Mouse (Mus musculus): ENCODE measurements around the gene Mpped2. TPM values are rescaled to one million over a fixed set of nuclear protein-coding genes. Genes with fewer than 3 reads are reported as not detected.

Gene Mpped2
- polyA plus RNA-seq, 1 experiment from 2014 or later: 5.8 TPM

DNA sequence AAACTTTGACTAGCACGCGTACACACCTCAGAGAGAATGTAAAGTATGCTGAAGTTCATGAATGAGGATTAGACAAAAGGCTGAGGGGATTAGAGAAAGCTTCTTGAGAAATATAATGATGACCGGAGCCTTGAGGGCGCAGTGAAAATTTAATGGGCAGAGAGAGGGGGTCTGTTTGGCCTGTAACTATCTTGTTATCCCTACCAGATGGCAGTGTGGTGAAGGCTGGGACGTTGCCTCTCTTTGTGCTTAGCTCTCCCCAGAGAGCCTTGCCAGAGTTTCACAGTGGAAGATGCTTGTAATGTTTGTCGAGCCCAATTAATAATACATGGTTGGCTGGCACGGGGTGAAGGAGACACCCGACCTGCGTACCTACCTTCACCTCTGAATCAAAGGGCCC is 156.3 kb downstream of the Mpped2 start:
- H3K27ac ChIP-seq (replicated peaks): no peak overlapping the region
- ATAC-seq (ENCODE audit: low FRiP score, low TSS enrichment) (no peak), DNase-seq (ENCODE audit: low spot score) (no peak)
- no peaks in the 10 kb centered on the region for H3K27me3 ChIP-seq (ENCODE audit: control insufficient read depth, insufficient read depth, low read length)
- H3K9ac ChIP-seq (ENCODE audit: low read length): no peak overlapping the region
- H3K4me1 ChIP-seq (replicated peaks; ENCODE audit: control insufficient read depth, insufficient read depth): 0 out of 2 replicates have a peak, but pooled peaks cover 2% of the 10 kb centered on the region
- no peak overlapping the region for H3K4me2 ChIP-seq (replicated peaks; ENCODE audit: low read depth)
- WGBS: 72% methylated on average over 9 of the region's 9 CpGs
- H3K4me3 ChIP-seq (ENCODE audit: low read depth, low read length): no peak overlapping the region
- H3K36me3 ChIP-seq (ENCODE audit: control insufficient read depth, insufficient read depth, low read length): no peaks in the 10 kb centered on the region
- no peaks in the 10 kb centered on the region for H3K9me3 ChIP-seq (ENCODE audit: control insufficient read depth, low read length)
- TF ChIP-seq CTCF (IDR thresholded peaks at IDR 0.05; ENCODE audit: low read depth) (no peak), EP300 (optimal IDR thresholded peaks at IDR 0.05) (no peak)

DNA sequence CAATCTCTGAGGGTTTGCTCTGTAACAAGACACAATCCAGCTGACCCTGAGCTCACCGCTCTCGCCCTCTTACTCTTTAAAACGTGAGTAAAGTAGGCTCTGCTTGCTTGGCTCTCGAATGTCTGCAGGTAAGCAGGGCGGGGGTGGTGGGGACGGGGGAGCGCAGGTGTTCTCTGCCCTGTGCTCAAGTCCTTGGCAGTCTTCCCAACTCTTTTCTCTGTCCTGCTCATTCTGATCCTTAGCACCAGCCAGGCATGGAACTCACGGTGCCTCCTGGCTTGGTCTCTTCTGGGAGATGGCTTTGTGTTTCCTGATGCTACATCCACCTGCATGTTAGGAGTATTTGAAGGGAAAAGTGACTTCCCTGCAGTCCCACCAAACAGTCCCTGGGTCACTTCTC is 158.4 kb downstream of the Mpped2 start:
- DNase-seq (ENCODE audit: low spot score) (no peak), ATAC-seq (ENCODE audit: low FRiP score, low TSS enrichment) (no peak)
- TF ChIP-seq EP300 (optimal IDR thresholded peaks at IDR 0.05): no peak
- TF ChIP-seq CTCF (IDR thresholded peaks at IDR 0.05; ENCODE audit: low read depth): no peak
- WGBS: 56% methylated on average over 8 of the region's 8 CpGs
- Histone ChIP-seq H3K9ac (ENCODE audit: low read length) (no peak overlapping the region), H3K4me3 (ENCODE audit: low read depth, low read length) (no peak overlapping the region), H3K9me3 (ENCODE audit: control insufficient read depth, low read length) (no peaks in the 10 kb centered on the region), H3K4me2 (replicated peaks; ENCODE audit: low read depth) (no peak overlapping the region), H3K36me3 (ENCODE audit: control insufficient read depth, insufficient read depth, low read length) (no peaks in the 10 kb centered on the region), H3K27ac (replicated peaks) (no peak overlapping the region), H3K27me3 (ENCODE audit: control insufficient read depth, insufficient read depth, low read length) (no peaks in the 10 kb centered on the region), H3K4me1 (replicated peaks; ENCODE audit: control insufficient read depth, insufficient read depth) (peaks cover 3% of the 10 kb centered on the region; the same call in 1 of the 2 replicates)

DNA sequence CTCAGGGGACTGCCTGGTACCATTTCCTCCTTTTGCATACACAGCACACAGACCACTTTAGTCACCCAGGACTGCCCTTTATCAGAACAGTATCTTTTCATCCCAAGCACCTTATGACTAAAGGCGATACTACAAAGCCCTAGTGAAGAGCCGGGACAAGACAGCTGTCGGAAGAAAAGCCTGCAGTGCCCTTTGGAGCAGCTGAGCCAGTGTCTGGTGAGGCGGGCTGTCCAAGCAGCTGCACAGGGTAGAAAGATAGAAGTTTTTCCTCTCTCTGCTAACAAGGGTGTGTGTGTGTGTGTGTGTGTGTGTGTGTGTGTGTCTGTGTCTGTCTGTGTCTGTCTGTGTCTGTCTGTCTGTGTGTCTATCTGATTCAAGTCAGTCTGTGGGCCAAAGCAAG is 161.1 kb downstream of the Mpped2 start:
- Histone ChIP-seq H3K9ac (ENCODE audit: low read length) (no peak overlapping the region), H3K36me3 (ENCODE audit: control insufficient read depth, insufficient read depth, low read length) (no peaks in the 10 kb centered on the region)
- DNase-seq (ENCODE audit: low spot score): no peak

DNA sequence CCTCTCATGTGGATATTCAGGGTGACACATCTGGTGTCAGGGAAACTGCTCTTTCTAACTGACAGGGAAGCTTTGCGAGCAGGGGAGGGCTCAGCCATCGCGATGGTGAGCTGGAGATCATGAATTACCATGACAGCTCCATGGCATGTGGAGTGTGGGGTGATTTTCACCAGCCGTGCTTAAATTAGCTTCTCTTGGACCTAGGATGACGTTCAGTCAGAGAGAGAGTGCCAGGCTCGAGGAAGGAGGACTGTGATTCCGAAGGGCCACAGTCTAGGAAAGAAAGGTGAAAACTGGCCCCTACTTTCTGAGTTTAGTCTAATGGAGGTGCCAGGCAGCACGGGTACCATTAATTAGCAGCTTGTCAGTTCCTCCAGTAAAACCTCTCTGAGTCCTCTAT is 161.7 kb downstream of the Mpped2 start:
- Histone ChIP-seq H3K4me1 (replicated peaks; ENCODE audit: control insufficient read depth, insufficient read depth) (peaks cover 5% of the 10 kb centered on the region; the same call in 1 of the 2 replicates), H3K4me2 (replicated peaks; ENCODE audit: low read depth) (no peak overlapping the region), H3K4me3 (ENCODE audit: low read depth, low read length) (no peak overlapping the region), H3K9me3 (ENCODE audit: control insufficient read depth, low read length) (no peaks in the 10 kb centered on the region), H3K36me3 (ENCODE audit: control insufficient read depth, insufficient read depth, low read length) (no peaks in the 10 kb centered on the region), H3K27me3 (ENCODE audit: control insufficient read depth, insufficient read depth, low read length) (no peaks in the 10 kb centered on the region), H3K27ac (replicated peaks) (no peak overlapping the region), H3K9ac (ENCODE audit: low read length) (no peak overlapping the region)
- DNase-seq (ENCODE audit: low spot score) (no peak), ATAC-seq (ENCODE audit: low FRiP score, low TSS enrichment) (no peak)
- 33% methylated on average over 8 of the region's 8 CpGs for whole genome bisulfite sequencing
- no peak for TF ChIP-seq EP300 (optimal IDR thresholded peaks at IDR 0.05)
- TF ChIP-seq CTCF (IDR thresholded peaks at IDR 0.05; ENCODE audit: low read depth): no peak

More for the DNA sequence above, 161.1 kb downstream of the Mpped2 start:
- Histone ChIP-seq H3K27me3 (ENCODE audit: control insufficient read depth, insufficient read depth, low read length) (no peaks in the 10 kb centered on the region), H3K9me3 (ENCODE audit: control insufficient read depth, low read length) (no peaks in the 10 kb centered on the region), H3K4me2 (replicated peaks; ENCODE audit: low read depth) (no peak overlapping the region), H3K27ac (replicated peaks) (no peak overlapping the region), H3K4me3 (ENCODE audit: low read depth, low read length) (no peak overlapping the region), H3K4me1 (replicated peaks; ENCODE audit: control insufficient read depth, insufficient read depth) (peaks cover 5% of the 10 kb centered on the region; the same call in 1 of the 2 replicates)
- WGBS: 70% methylated on average over 4 of the region's 4 CpGs
- TF ChIP-seq EP300 (optimal IDR thresholded peaks at IDR 0.05) (no peak), CTCF (IDR thresholded peaks at IDR 0.05; ENCODE audit: low read depth) (no peak)
- no peak for ATAC-seq (ENCODE audit: low FRiP score, low TSS enrichment)

DNA sequence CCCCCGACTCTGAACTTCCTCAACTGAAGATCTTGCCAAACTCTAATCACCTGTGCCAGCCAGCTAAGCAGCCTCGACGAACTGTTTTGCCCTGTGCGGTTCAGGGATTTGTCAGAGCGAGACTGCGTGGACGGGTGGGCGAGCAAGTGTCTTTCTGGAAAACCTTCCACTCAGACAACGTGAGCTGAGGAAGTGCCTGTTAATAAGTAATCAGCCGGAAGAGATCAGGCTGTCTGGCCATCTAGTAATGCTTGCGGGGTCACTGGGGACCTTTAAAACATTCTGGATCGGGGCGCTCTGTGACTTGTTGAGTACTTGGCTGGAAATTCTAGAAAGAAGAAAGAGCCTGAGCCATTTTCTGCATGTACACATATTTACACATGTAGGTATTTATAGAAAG is 162.1 kb downstream of the Mpped2 start:
- H3K4me1 ChIP-seq (replicated peaks; ENCODE audit: control insufficient read depth, insufficient read depth): peaks cover 5% of the 10 kb centered on the region; the same call in 1 of the 2 replicates
- H3K9me3 ChIP-seq (ENCODE audit: control insufficient read depth, low read length): no peaks in the 10 kb centered on the region
- H3K36me3 ChIP-seq (ENCODE audit: control insufficient read depth, insufficient read depth, low read length): no peaks in the 10 kb centered on the region
- H3K27me3 ChIP-seq (ENCODE audit: control insufficient read depth, insufficient read depth, low read length): no peaks in the 10 kb centered on the region
- H3K27ac ChIP-seq (replicated peaks): no peak overlapping the region
- WGBS: 35% methylated on average over 13 of the region's 13 CpGs
- ATAC-seq (ENCODE audit: low FRiP score, low TSS enrichment): no peak
- H3K9ac ChIP-seq (ENCODE audit: low read length): no peak overlapping the region
- H3K4me2 ChIP-seq (replicated peaks; ENCODE audit: low read depth): no peak overlapping the region
- no peak for DNase-seq (ENCODE audit: low spot score)
- no peak overlapping the region for H3K4me3 ChIP-seq (ENCODE audit: low read depth, low read length)
- no peak for TF ChIP-seq EP300 (optimal IDR thresholded peaks at IDR 0.05)
- no peak for TF ChIP-seq CTCF (IDR thresholded peaks at IDR 0.05; ENCODE audit: low read depth)

DNA sequence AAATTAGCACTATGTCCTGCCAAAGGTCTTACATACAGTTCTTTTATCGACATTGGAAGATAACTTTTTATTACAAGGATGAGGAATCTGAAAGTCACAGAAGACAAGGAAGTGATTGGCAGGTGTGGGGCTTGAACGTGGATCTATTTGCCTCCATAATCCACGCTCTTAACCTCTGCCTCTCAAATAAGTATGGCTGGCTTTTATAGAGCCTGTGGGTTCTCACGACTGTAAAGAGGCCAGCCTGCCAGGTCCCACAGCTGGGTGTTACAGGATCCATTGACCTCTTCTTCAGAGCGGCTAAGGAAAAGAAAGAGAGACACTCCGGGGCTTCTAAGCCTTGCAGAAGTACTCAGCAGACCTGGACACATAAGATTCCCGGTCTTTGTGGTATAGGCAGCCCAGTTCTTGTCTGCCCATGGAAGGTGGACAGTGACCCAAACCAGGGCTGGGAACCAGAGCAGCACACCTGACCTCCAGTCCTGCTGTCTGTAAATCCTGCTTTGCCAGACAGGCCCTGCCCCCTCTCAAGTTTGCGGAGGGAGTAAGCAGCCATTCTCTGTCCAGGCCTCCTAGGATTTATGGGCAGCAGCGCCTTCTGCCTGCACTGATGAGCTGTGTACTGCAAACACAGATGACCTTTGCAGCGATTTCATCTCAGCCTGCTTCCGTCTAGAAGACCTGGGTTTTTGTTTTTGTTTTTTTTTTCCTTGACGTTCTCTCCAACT is 162.7 kb downstream of the Mpped2 start:
- H3K27me3 ChIP-seq (ENCODE audit: control insufficient read depth, insufficient read depth, low read length): no peaks in the 10 kb centered on the region
- H3K36me3 ChIP-seq (ENCODE audit: control insufficient read depth, insufficient read depth, low read length): no peaks in the 10 kb centered on the region
- no peak for DNase-seq (ENCODE audit: low spot score)
- no peak overlapping the region for H3K9ac ChIP-seq (ENCODE audit: low read length)
- no peak overlapping the region for H3K4me2 ChIP-seq (replicated peaks; ENCODE audit: low read depth)
- ATAC-seq (ENCODE audit: low FRiP score, low TSS enrichment): no peak
- TF ChIP-seq EP300 (optimal IDR thresholded peaks at IDR 0.05) (no peak), CTCF (IDR thresholded peaks at IDR 0.05; ENCODE audit: low read depth) (peak; percentile 54)
- H3K4me3 ChIP-seq (ENCODE audit: low read depth, low read length): no peak overlapping the region
- H3K27ac ChIP-seq (replicated peaks): no peak overlapping the region
- 35% methylated on average over 12 of the region's 12 CpGs for WGBS
- no peaks in the 10 kb centered on the region for H3K9me3 ChIP-seq (ENCODE audit: control insufficient read depth, low read length)
- H3K4me1 ChIP-seq (replicated peaks; ENCODE audit: control insufficient read depth, insufficient read depth): peaks cover 5% of the 10 kb centered on the region; the same call in 1 of the 2 replicates
